Mouse (Mus musculus): Measurements from ENCODE around the gene Plg. TPM values are rescaled to one million over a fixed set of nuclear protein-coding genes. Genes with fewer than 3 reads are reported as not detected.

Gene Plg
- polyA plus RNA-seq, 2 experiments, result 0.20 TPM; not detected in 1

GRCm38 (mm10) chr17:12416250-12416895, 38.0 kb downstream of the Plg start:
- H3K4me3 ChIP-seq (replicated peaks; ENCODE audit: low read length), result no peak overlapping the region
- no peak overlapping the region for H3K9ac ChIP-seq (ENCODE audit: low read depth, low read length, severe bottlenecking)
- peak; percentile 82 for DNase-seq (ENCODE audit: low spot score)
- H3K27ac ChIP-seq (replicated peaks; ENCODE audit: low read depth, low read length), result no peak overlapping the region
- H3K4me1 ChIP-seq (ENCODE audit: control insufficient read depth, insufficient read depth, low read length), result peaks cover 23% of the 10 kb centered on the region
- no peaks in the 10 kb centered on the region for H3K27me3 ChIP-seq (ENCODE audit: control insufficient read depth, insufficient read depth, low read length)
- H3K9me3 ChIP-seq (ENCODE audit: control insufficient read depth, low read length), result no peaks in the 10 kb centered on the region
- no peaks in the 10 kb centered on the region for H3K36me3 ChIP-seq (ENCODE audit: control insufficient read depth, insufficient read depth, low read length)
- no peak overlapping the region for H3K4me2 ChIP-seq (replicated peaks; ENCODE audit: low read depth, low read length, severe bottlenecking)
- 39% methylated on average over 6 of the region's 6 CpGs for WGBS
- TF ChIP-seq POLR2A (IDR thresholded peaks at IDR 0.05; ENCODE audit: borderline replicate concordance, extremely low read depth, insufficient read depth, insufficient read length), result no peak
- ATAC-seq (ENCODE audit: low FRiP score, low read depth), result peak; percentile 54; the same call in 1 of the 2 replicates

- no peak for DNase-seq (ENCODE audit: low spot score)
- 72% methylated on average over 19 of the region's 19 CpGs for whole genome bisulfite sequencing
- no peak for ATAC-seq (ENCODE audit: low FRiP score, low read depth)
- no peak overlapping the region for H3K27ac ChIP-seq (replicated peaks; ENCODE audit: low read depth, low read length)
- H3K27me3 ChIP-seq (ENCODE audit: control insufficient read depth, insufficient read depth, low read length), result no peaks in the 10 kb centered on the region
- H3K4me1 ChIP-seq (ENCODE audit: control insufficient read depth, insufficient read depth, low read length), result peaks cover 14% of the 10 kb centered on the region
- no peak overlapping the region for H3K4me2 ChIP-seq (replicated peaks; ENCODE audit: low read depth, low read length, severe bottlenecking)
- H3K9ac ChIP-seq (ENCODE audit: low read depth, low read length, severe bottlenecking), result no peak overlapping the region
- H3K4me3 ChIP-seq (replicated peaks; ENCODE audit: low read length), result no peak overlapping the region
- no peaks in the 10 kb centered on the region for H3K36me3 ChIP-seq (ENCODE audit: control insufficient read depth, insufficient read depth, low read length)
- H3K9me3 ChIP-seq (ENCODE audit: control insufficient read depth, low read length), result no peaks in the 10 kb centered on the region
- no peak for TF ChIP-seq POLR2A (IDR thresholded peaks at IDR 0.05; ENCODE audit: borderline replicate concordance, extremely low read depth, insufficient read depth, insufficient read length)
Measured at GRCm38 (mm10) chr17:12419491-12420079, 41.2 kb downstream of the Plg start.

DNA sequence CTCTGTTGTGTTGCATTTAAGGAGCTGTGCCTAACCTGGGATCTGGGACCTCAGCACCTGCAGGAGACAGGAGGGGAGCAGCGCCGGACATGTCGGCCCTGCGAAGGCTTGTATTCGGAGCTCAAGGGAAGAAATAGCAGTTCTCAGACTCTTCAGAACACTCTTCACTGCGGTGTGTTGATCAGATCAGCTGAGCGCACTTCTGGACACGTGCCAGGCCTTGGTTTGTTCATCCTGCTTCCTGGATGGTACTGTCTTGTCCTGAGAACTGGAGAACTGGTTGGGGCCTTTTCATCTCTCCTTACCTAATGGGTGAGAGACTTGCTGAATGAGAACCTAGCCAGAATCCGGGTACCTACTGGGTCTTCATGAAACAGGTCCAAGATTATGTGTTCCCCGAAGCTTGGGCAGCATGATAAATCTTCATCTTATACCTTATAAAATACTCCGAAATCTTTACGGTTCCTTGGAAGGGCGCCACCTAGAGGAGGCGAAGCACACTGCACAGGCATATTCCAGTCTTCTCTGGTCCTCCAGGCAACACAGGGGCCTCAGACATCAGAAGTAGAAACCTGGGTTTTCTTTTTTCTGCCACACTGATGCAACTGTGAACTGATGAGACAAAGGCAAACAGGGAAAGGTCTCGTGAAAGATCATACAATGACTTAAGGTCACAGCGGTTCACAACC, 42.6 kb downstream of the Plg start:
- no peaks in the 10 kb centered on the region; the same call in 1 of the 2 replicates for H3K4me1 ChIP-seq (ENCODE audit: control insufficient read depth, insufficient read depth, low read length)
- H3K9me3 ChIP-seq (ENCODE audit: control insufficient read depth, low read length), result no peaks in the 10 kb centered on the region
- DNase-seq (ENCODE audit: low spot score) (no peak), ATAC-seq (ENCODE audit: low FRiP score, low read depth) (no peak)
- no peak overlapping the region for H3K4me2 ChIP-seq (replicated peaks; ENCODE audit: low read depth, low read length, severe bottlenecking)
- 69% methylated on average over 16 of the region's 16 CpGs for WGBS
- no peaks in the 10 kb centered on the region for H3K36me3 ChIP-seq (ENCODE audit: control insufficient read depth, insufficient read depth, low read length)
- no peak overlapping the region for H3K9ac ChIP-seq (ENCODE audit: low read depth, low read length, severe bottlenecking)
- no peaks in the 10 kb centered on the region for H3K27me3 ChIP-seq (ENCODE audit: control insufficient read depth, insufficient read depth, low read length)
- no peak for TF ChIP-seq POLR2A (IDR thresholded peaks at IDR 0.05; ENCODE audit: borderline replicate concordance, extremely low read depth, insufficient read depth, insufficient read length)
- H3K4me3 ChIP-seq (replicated peaks; ENCODE audit: low read length), result no peak overlapping the region
- no peak overlapping the region for H3K27ac ChIP-seq (replicated peaks; ENCODE audit: low read depth, low read length)

DNA sequence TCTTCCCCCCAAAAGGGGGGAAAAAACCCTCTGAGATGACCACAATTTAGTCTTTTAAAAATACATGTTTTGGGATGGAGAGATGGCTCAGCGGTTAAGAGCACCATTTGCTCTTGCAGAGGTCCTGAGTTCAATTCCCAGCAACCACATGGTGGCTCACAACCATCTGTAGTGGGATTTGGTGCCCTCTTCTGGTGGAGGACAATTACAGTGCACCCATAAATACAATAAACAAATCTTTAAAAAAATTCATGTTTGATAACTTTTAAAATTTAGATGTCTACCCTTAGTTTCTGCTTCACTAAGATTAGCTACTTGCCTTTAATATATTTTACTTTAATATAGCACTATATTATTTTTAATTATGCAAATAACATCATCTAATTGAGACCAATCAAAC, 43.7 kb downstream of the Plg start:
- DNase-seq (ENCODE audit: low spot score) (no peak), ATAC-seq (ENCODE audit: low FRiP score, low read depth) (no peak)
- Histone ChIP-seq H3K9me3 (ENCODE audit: control insufficient read depth, low read length) (no peaks in the 10 kb centered on the region), H3K4me3 (replicated peaks; ENCODE audit: low read length) (no peak overlapping the region), H3K27me3 (ENCODE audit: control insufficient read depth, insufficient read depth, low read length) (no peaks in the 10 kb centered on the region), H3K4me1 (ENCODE audit: control insufficient read depth, insufficient read depth, low read length) (no peaks in the 10 kb centered on the region), H3K27ac (replicated peaks; ENCODE audit: low read depth, low read length) (no peak overlapping the region), H3K4me2 (replicated peaks; ENCODE audit: low read depth, low read length, severe bottlenecking) (no peak overlapping the region), H3K36me3 (ENCODE audit: control insufficient read depth, insufficient read depth, low read length) (no peaks in the 10 kb centered on the region), H3K9ac (ENCODE audit: low read depth, low read length, severe bottlenecking) (no peak overlapping the region)
- no peak for TF ChIP-seq POLR2A (IDR thresholded peaks at IDR 0.05; ENCODE audit: borderline replicate concordance, extremely low read depth, insufficient read depth, insufficient read length)
- WGBS, result 75% methylated on average over 1 of the region's 1 CpGs

DNA sequence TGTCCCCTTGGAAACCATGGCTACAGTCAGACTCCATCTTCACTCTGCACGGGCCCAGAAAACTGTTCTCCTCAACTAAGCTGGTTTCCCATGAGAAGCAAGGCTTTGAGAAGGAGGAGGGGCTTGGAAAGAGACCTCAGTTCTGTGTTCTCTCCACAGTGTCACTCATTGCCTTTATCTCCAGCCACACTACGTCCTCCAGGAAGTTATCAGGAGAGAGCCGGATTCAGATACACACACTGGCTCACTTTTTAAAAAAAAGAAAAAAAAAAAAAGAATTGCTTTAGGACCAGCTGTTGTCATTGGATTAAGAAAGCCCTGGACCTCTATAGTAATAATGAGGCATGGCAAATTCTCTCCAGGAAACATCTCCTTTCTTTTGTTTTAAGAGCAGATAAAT, 48.7 kb downstream of the Plg start:
- no peaks in the 10 kb centered on the region for H3K36me3 ChIP-seq (ENCODE audit: control insufficient read depth, insufficient read depth, low read length)
- no peaks in the 10 kb centered on the region for H3K27me3 ChIP-seq (ENCODE audit: control insufficient read depth, insufficient read depth, low read length)
- no peak overlapping the region for H3K4me2 ChIP-seq (replicated peaks; ENCODE audit: low read depth, low read length, severe bottlenecking)
- peaks cover 5% of the 10 kb centered on the region; the same call in 1 of the 2 replicates for H3K4me1 ChIP-seq (ENCODE audit: control insufficient read depth, insufficient read depth, low read length)
- no peak overlapping the region for H3K27ac ChIP-seq (replicated peaks; ENCODE audit: low read depth, low read length)
- 56% methylated on average over 3 of the region's 3 CpGs for WGBS
- DNase-seq (ENCODE audit: low spot score) (no peak), ATAC-seq (ENCODE audit: low FRiP score, low read depth) (no peak)
- H3K4me3 ChIP-seq (replicated peaks; ENCODE audit: low read length), result no peak overlapping the region
- no peak for TF ChIP-seq POLR2A (IDR thresholded peaks at IDR 0.05; ENCODE audit: borderline replicate concordance, extremely low read depth, insufficient read depth, insufficient read length)
- H3K9ac ChIP-seq (ENCODE audit: low read depth, low read length, severe bottlenecking), result no peak overlapping the region
- no peaks in the 10 kb centered on the region for H3K9me3 ChIP-seq (ENCODE audit: control insufficient read depth, low read length)

Data from limb, embryonic 14.5 days (tissue).